Mouse (Mus musculus) cerebellum, adult 11 months (tissue): Measurements from ENCODE around the gene Ebf4.

Experiments used
- DNase-seq: peaks from one replicate; pipeline ENCODE4 v3.0.0; 2022

Ebf4 gene

GRCm38 (mm10) chr2:130294936-130295277 lies at the start of gene Ebf4:
Ebf4 (plus strand) TSS chr2:130295169.
- peak; percentile 36 for DNase-seq

DNA sequence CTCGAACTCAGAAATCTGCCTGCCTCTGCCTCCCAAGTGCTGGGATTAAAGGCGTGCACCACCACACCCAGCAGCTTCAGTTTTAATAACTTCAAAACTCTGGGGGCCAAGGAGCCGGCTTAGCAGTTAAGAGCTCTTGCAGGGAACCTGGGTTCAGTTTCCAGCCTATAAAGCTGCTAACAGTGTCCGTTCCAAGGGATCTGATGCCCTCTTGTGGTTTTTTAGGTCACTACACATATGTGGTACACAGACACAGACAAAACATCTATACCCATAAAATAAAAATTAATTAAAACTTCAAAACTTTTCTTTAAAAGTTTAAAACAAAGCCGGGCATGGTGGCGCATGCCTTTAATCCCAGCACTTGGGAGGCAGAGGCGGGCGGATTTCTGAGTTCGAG lies 48.1 kb upstream of the Ebf4 start:
- no peak for DNase-seq

DNA sequence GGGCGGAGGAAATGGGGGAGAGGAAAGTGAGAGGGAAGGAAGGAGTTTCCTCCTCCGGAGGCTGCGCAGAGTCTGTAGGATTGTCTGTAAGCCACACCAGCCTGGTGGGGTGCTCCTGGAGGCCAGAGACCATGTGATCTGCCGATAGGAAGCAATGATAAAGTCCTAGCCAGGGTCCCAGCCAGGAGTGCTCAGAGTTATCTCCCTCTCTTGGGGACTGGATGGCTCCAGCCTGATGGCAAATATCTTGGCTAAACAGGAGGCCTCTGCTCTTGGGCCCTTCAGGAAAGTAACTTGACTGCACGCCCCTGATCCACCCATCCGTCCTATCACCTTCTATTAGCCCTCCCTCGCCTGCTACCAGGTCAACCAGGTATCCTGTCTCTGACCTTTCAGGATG lies 46.7 kb upstream of the Ebf4 start:
- DNase-seq, result no peak

- no peak for DNase-seq
Measured at GRCm38 (mm10) chr2:130256762-130257161, 38.2 kb upstream of the Ebf4 start.

DNA sequence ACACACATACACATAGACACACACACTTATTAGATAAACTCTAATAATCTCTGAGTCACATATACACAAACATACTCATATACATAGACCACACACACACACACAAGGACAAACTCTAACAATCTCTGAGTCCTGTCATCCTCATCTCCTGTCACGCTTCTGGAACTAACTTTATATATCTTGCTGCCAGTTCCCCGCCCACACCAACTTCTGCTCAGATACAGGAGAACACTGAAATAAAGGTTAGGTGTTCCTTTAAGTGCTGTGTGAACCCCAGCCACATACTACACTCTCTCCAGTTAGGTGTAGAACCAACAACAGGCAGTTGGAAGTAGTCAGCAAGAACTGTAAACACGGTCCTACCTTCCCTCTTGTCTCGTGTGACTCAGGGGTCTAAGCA lies 34.1 kb upstream of the Ebf4 start:
- DNase-seq, result no peak

GRCm38 (mm10) chr2:130261914-130262313 lies 33.1 kb upstream of the Ebf4 start:
- DNase-seq, result no peak

GRCm38 (mm10) chr2:130262398-130262797 lies 32.6 kb upstream of the Ebf4 start:
- no peak for DNase-seq

DNA sequence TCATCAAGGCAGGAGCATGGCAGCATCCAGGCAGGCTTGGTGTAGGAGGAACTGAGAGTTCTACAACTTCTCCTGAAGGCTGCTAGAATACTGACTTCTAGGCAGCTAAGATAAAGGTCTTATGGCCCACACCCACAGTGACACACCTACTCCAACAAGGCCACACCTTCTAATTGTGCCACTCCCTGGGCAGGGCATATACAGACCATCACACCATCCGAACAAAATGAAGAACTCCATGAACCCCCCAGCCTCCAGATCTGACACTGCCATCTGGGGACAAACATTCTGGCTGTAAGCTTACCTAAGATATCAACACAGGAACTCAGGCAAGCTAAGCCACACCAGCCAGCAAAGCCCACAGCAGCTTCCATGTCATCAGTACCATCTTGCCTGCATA lies 29.4 kb upstream of the Ebf4 start:
- no peak for DNase-seq

GRCm38 (mm10) chr2:130268074-130268473 lies 26.9 kb upstream of the Ebf4 start:
- no peak for DNase-seq

DNA sequence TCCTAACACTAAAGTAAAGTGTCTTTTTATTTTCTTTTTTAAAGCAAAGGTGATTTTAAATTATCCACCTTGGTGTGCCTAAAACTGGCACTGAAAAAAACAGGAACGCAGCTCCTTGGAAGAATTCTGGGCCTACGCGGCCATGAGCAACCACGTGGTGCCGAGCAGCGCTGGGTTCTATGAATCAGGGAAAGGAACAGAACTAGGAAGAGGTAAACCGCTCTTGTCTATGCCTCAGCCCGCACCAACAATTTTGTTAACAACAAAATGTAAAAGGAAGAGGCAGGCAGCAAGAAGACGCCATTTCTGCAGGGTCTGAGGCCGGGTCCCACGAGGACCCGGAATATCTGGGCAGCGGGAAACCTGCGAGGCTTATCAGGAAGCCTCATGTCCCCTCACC lies 21.2 kb upstream of the Ebf4 start:
- no peak for DNase-seq

GRCm38 (mm10) chr2:130274149-130274861 lies 20.7 kb upstream of the Ebf4 start, which contains the start of gene Nop56:
Nop56 (plus strand) TSS chr2:130274430.
- DNase-seq, result peak; percentile 99

GRCm38 (mm10) chr2:130274862-130275261 lies 20.1 kb upstream of the Ebf4 start:
- no peak for DNase-seq

DNA sequence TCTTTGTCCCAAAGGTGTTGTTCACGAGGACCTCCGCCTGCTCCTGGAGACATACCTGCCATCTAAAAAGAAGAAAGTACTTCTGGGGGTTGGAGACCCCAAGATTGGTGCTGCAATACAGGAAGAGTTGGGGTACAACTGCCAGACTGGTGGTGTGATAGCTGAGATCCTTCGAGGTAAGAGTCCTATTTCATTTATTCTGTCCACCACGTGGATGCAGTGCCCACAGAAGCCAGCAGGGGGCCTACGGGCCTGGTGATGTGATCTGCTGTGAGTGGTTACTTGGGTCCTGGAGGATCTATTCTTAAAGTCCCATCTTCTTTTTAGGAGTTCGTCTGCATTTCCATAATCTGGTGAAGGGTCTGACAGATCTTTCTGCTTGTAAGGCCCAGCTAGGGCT lies 19.3 kb upstream of the Ebf4 start:
- DNase-seq, result peak; percentile 38

GRCm38 (mm10) chr2:130279600-130280091 lies 15.3 kb upstream of the Ebf4 start:
- no peak for DNase-seq

GRCm38 (mm10) chr2:130280224-130280623 lies 14.7 kb upstream of the Ebf4 start:
- no peak for DNase-seq

DNA sequence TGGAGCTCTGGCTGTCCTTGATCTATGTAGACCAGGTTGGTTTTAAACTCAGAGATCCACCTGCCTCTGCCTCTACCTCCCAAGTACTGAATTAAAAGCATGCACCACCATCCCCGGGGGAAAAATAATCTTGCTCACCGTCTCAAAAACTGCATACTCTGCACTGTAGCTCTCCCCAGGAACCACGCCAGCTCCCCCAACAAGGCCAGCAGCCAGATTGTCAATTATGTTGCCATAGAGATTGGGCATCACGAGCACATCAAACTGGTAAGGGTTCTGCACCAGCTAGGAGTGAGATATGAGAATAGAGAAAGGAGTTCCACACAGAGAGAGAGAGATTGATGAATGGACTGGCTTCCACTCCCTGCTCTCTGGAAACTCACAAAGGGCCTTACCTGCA lies 14.2 kb upstream of the Ebf4 start:
- DNase-seq, result no peak

- peak; percentile 80 for DNase-seq
Measured at GRCm38 (mm10) chr2:130283854-130284654, 10.9 kb upstream of the Ebf4 start, which contains the start of gene Idh3b. Idh3b (minus strand) TSS chr2:130284547.

DNA sequence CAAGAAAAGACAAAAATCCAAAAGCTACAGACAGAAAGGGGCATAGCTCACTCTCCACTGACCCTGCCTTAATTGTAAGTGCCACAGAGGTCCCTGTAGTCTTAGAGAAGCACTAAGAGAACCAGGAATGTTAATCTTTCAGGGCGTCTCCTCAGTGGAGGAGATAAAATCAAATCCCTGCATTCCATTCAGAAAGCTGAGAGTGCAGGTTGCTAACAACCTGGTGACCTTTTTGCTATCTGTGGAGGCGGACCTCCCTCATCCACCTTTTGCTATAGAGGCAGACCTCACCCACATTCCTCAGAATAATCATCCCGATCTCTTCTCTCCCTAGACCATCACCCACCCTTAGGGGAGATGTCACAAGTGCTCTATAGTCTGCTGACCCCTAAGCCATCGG lies 5.9 kb upstream of the Ebf4 start:
- no peak for DNase-seq

DNA sequence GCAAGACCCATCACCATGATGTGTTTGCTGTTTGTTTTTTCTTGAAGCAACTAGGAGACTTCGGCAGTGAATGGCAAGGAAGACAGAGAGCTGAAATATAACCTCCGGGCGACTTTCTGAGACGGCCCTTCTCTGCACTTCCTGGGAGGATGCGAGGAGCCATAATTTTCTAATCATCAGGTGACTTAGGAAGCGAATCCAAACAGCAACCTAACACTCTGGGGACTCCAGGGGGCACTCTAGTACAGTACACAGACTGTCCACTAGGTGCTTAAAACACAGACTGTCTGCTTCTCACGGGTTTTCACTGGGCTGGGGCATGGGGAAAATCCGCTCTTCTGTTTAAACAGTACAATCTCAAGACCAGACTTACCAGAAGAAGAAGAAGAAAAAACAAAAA lies 3.5 kb upstream of the Ebf4 start:
- peak; percentile 65 for DNase-seq

- DNase-seq, result no peak
Measured at GRCm38 (mm10) chr2:130293009-130293408, 2.0 kb upstream of the Ebf4 start.

DNA sequence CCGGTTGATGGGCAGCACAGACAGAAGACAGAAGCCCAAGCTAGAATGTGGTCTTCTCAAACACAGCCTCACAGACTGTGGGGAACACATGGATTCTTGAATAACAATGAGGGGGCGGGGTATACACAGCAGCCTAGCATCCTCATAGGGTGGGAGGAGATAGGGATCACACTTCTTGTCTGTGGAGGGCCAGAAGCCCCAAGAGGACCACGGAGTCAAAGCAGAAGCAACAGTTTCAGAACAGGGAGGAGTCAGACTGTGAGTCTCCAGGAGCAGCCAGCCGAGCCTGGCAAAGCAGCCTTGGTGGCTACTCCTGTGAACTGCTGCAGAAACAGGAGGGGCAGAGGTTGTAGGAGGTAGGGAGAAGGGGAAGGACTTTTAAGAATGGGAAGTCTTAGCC lies 1.5 kb upstream of the Ebf4 start:
- DNase-seq, result no peak

DNA sequence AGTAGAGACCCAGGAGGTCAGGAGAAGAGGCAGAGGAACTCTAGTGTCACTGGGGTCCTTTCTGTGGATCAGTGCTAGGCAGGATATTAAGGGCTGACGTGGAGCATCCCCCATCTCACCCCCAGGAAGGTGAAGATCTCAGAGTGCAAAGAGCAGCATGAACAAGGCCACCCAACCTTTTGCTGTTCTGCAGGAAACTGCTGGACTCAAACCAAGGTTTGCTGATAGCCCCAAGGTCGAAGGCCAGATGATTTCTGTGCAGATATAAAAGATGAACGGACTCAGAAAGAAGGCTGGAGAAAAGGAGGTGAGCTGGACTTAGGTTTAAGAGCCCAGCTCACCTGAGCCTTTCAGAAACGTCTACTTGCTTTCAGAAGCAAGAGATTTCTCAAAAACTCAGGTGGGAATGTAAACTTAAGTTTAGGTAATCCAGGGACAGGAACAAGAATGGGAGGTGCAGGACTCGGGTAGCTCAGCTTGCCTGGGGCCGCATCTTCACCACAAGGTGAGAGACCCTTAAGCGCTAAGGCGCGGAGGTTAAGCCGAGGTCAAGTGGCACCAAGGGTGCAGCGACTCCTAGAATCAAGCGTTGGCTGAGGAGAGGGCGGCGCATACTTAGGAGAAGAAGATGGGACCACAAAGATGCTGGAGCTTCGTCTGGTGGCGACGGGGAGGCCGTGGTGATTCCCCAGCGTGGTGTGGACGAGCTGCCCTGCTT lies 592 bp upstream of the Ebf4 start:
- DNase-seq, result no peak

- DNase-seq, result peak; percentile 27
Measured at GRCm38 (mm10) chr2:130295331-130296133, 563 bp downstream of the Ebf4 start.
